Mouse (Mus musculus) liver, adult 10 weeks (tissue): ENCODE measurements around the gene C5ar1. TPM values are rescaled to one million over a fixed set of nuclear protein-coding genes. Genes with fewer than 3 reads are reported as not detected.

Source experiments
- polyA plus RNA-seq: library from polyadenylated mRNA; stranded (reverse); fragments of 350-450 nt; fragmentation: Illumina TruSeq; extraction: RNeasy Lipid Tissue Mini Kit (QIAGEN cat#74804); gene quantifications from one replicate; pipeline ENCODE4 v1.2.3, GENCODE M21; 2014; ENCODE audit warnings: low read depth, low replicate concordance

C5ar1 gene
- polyA plus RNA-seq, result 0.64 TPM

DNA sequence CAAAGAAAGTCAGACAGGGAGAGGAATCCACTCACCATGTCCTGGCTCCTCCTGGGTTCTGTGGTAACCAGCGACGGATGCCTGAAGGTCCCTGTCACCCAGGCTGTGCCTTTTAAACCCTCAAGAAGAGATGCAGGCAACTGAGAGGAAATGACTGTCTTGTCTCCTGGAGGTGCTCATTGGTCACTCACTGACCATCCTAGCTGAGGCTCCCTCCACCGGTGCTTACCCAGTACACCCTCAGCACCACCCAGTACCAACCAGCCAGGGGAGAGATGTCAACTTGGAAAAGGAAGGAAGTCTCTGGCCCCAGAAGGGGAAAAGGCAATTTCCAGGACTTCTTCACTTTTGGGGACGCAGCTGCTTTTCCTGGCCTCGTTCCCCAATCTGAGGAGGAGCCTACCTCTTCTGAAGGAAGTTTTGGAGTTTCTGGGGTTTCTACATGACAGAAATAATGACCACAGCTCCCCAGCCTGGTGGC, at the start of gene C5ar1:
Gene C5ar1 (minus strand): TSS at position 431 of the 481 bp plus-strand sequence.

DNA sequence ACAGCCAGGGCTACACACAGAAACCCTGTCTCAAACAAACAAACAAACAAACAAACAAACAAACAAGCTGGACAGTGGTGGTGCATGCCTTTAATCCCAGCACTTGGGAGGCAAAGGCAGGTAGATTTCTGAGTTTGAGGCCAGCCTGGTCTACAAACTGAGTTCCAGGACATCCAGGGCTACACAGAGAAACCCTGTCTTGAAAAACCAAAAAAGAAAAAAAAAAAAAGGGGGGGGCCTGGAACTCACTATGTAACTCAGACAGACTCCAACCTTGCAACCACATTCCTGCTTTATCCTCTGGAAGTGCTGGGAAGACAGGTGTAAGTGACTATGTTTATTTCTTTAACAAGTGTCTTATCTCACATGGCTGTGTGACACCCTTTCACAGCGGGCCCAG, 48.8 kb upstream of the C5ar1 start, which contains the start of gene Bbc3:
Gene Bbc3 (plus strand): TSS at position 301 of the 400 bp plus-strand sequence.

GRCm38 (mm10) chr7:16286026-16286961, 27.0 kb upstream of the C5ar1 start, which contains the start of gene Ccdc9:
Gene Ccdc9, minus strand, starts transcription at chr7:16286795.

GRCm38 (mm10) chr7:16273081-16273765, 13.9 kb upstream of the C5ar1 start, which contains the start of gene Inafm1:
Gene Inafm1, minus strand, starts transcription at chr7:16273617.

DNA sequence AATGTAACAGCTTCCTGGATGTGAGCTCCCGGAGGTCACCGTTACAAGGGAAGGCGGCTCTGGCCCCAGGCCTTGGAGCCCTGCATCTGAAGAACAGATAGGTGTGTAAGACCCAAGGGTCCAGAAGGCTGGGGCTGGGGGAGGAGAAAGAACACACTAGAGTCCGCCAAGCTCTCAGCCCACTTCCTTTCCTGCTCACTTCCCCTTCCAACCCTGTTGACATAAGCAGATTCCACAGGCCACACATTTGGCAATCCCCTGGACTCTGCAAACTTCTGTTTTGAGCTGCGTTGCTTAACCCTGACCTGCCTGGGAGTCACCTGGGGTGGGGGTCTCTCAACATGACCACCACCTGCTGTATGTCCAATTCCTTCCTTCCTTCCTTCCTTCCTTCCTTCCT, 15.3 kb downstream of the C5ar1 start, which contains the start of gene C5ar2:
Gene C5ar2 (minus strand): TSS at position 88 of the 400 bp plus-strand sequence.

DNA sequence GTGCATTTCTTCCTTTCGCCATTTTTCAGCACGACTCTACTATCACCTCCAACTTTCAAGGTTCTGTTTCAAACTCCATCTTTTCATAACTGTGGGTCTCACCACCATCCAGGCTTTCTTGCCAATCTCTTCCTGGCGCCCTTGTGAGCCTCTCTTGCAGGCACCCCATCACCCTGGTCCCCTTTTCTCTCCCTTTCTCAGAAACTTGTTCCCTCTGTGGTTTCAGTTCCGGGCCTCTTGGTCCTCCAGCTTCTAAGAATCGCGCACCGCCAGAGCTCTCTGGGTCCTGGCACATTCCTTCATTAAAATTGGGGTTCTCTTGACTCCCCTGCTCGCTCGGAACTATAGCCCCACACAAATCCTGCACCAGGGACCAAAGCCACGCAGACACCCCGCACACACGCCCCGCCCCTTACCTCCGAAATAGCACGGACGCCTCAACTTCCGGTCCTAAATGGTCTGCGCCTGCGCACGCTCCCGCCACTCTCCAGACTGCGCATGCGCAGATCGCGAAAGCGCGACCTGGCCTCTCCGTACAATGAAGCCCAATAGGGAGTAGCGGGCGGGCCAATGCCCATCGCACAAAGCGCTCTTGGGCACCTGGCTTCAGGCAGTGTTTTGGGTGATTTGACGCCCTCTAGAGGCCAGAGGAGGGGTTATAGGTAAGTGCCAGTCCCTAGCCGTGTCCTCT, 37.6 kb downstream of the C5ar1 start, which contains the start of gene Dhx34:
Gene Dhx34 (minus strand): TSS at position 456 of the 691 bp plus-strand sequence.

Other genes with a start within 250 kb of the C5ar1 start
- 0.26 TPM for gene Bicra, start 211.6 kb downstream of the C5ar1 start, polyA plus RNA-seq
- gene Zfp541, start 197.7 kb downstream of the C5ar1 start, polyA plus RNA-seq, result not detected
- 16.1 TPM for gene Napa, start 161.1 kb downstream of the C5ar1 start, polyA plus RNA-seq
- 6.3 TPM for gene Kptn, start 139.6 kb downstream of the C5ar1 start, polyA plus RNA-seq
- gene Slc8a2, start 129.7 kb downstream of the C5ar1 start, polyA plus RNA-seq, result not detected
- gene Meis3, start 84.5 kb downstream of the C5ar1 start, polyA plus RNA-seq, result not detected
- 0.34 TPM for gene Dhx34, start 37.5 kb downstream of the C5ar1 start, polyA plus RNA-seq
- gene C5ar2, start 15.4 kb downstream of the C5ar1 start, polyA plus RNA-seq, result 0.93 TPM
- 0.40 TPM for gene Inafm1, start 14.1 kb upstream of the C5ar1 start, polyA plus RNA-seq
- 9.4 TPM for gene Ccdc9, start 27.3 kb upstream of the C5ar1 start, polyA plus RNA-seq
- not detected for gene Bbc3, start 48.9 kb upstream of the C5ar1 start, polyA plus RNA-seq
- 20.8 TPM for gene Sae1, start 128.3 kb upstream of the C5ar1 start, polyA plus RNA-seq
- 2.2 TPM for gene Zc3h4, start 141.4 kb upstream of the C5ar1 start, polyA plus RNA-seq
- not detected for gene Tmem160, start 193.2 kb upstream of the C5ar1 start, polyA plus RNA-seq
- not detected for gene Npas1, start 218.2 kb upstream of the C5ar1 start, polyA plus RNA-seq